Mouse (Mus musculus): ENCODE results near the gene Zbtb8os. TPM values are rescaled to one million over a fixed set of nuclear protein-coding genes. Genes with fewer than 3 reads are reported as not detected.
A peak's percentile ranks its signal among the peaks of the same experiment; 100 is the strongest.

Zbtb8os gene
- total RNA-seq, 2 experiments from 2014 or later: 31.8 to 32.3 TPM

DNA sequence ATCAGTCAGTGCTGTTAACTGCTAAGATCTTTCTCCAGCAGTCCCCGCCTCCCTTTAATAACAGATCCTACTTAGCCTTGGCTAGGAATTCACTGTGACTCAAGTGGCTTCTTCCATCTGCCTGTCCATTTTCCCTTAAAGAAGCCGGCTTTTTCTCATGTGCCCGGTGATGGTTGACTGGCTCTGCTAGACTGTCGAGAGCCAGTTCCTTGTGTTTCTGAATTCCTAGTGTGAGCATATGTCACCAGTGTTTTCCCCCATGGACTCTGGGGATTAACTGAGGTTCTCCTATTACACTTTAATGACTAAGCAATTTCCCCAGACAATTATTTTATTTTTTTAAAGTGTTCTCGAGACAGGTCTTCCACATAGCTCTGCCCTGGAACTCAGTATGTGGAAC lies 32.1 kb upstream of the Zbtb8os start:
- Histone ChIP-seq H3K27ac (no peak overlapping the region), H3K4me3 (no peak overlapping the region)
- DNase-seq (ENCODE audit: low spot score in 2 of 2): no peak
- TF ChIP-seq CTCF (conservative IDR thresholded peaks at IDR 0.05): no peak

- Histone ChIP-seq H3K4me3 (no peak overlapping the region), H3K27ac (no peak overlapping the region)
- DNase-seq (ENCODE audit: low spot score in 2 of 2): no peak
- no peak for TF ChIP-seq CTCF (conservative IDR thresholded peaks at IDR 0.05)
These were observed 31.7 kb upstream of the Zbtb8os start for GRCm38 (mm10) chr4:129303816-129304215.

GRCm38 (mm10) chr4:129304306-129304705 lies 31.2 kb upstream of the Zbtb8os start:
- H3K4me3 ChIP-seq: no peak overlapping the region
- DNase-seq (ENCODE audit: low spot score in 2 of 2): no peak
- no peak overlapping the region for H3K27ac ChIP-seq
- TF ChIP-seq CTCF (conservative IDR thresholded peaks at IDR 0.05): no peak

DNA sequence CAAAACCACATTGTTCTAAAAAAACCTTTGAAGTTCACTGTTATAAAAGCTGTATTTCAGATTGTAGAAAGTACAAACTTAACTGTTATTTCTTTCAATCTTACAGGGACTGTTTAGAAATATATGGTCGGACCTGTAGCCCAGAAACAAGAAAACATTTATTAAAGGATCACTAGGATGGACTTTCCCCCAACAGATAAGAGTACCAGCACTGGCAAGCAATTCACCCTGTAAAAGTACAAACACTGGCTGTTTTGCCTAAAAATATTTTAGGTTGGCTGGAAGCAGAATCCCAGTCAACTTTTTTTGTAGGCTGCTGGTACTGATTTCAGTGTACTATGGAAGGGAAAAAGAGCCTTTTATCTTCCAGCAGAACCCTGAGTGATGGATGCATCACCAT lies 27.6 kb upstream of the Zbtb8os start:
- DNase-seq (ENCODE audit: low spot score in 2 of 2): no peak
- Histone ChIP-seq H3K4me3 (no peak overlapping the region), H3K27ac (no peak overlapping the region)
- no peak for TF ChIP-seq CTCF (conservative IDR thresholded peaks at IDR 0.05)

DNA sequence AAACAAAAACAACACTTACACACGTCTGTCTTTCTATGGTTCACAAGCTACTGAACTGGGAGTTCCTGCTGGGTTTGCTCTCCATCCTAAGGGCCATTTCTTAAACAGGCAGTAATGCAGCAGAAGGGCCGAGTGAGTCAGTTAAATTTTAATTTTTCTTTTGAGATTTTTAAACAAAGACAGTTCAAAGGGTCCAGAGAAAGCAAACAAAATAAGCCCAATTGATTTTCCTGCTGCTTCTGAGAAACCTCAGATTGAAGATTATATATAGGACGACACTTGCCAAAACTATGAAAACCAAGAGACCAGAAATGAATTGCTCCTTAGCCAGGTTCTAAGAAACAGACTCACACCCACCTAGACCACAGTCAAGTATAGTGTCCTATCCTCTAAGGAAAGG lies 21.6 kb upstream of the Zbtb8os start:
- no peak overlapping the region for H3K27ac ChIP-seq
- no peak for DNase-seq (ENCODE audit: low spot score in 2 of 2)
- TF ChIP-seq CTCF (conservative IDR thresholded peaks at IDR 0.05): no peak
- no peak overlapping the region for H3K4me3 ChIP-seq

DNA sequence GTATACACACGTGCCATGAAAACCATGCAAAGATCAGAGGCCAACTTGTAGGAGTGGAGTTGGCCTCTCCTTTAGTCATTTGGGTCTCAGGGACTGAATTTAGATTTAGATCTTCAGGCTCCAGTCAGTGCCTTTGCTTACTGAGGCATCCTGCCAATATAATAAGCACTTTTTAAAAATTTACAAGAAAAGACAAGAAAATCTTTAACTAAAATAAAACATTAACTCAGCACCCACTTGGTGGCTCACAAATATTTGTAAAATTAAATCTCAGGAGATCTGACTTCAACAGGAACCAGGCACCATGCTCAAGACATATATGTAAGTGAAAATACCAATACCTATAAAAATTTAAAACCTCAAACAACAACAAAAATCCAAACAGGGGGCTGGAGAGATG lies 14.6 kb upstream of the Zbtb8os start:
- Histone ChIP-seq H3K27ac (no peak overlapping the region), H3K4me3 (no peak overlapping the region)
- no peak for TF ChIP-seq CTCF (conservative IDR thresholded peaks at IDR 0.05)
- no peak for DNase-seq (ENCODE audit: low spot score in 2 of 2)

- no peak overlapping the region for H3K4me3 ChIP-seq
- no peak overlapping the region for H3K27ac ChIP-seq
- DNase-seq (ENCODE audit: low spot score in 2 of 2): no peak
- no peak for TF ChIP-seq CTCF (conservative IDR thresholded peaks at IDR 0.05)
These were observed 13.5 kb upstream of the Zbtb8os start for GRCm38 (mm10) chr4:129322042-129322441.

- no peak overlapping the region for H3K4me3 ChIP-seq
- TF ChIP-seq CTCF (conservative IDR thresholded peaks at IDR 0.05): no peak
- DNase-seq (ENCODE audit: low spot score in 2 of 2): no peak
- no peak overlapping the region for H3K27ac ChIP-seq
These were observed 12.0 kb upstream of the Zbtb8os start for GRCm38 (mm10) chr4:129323491-129323890.

DNA sequence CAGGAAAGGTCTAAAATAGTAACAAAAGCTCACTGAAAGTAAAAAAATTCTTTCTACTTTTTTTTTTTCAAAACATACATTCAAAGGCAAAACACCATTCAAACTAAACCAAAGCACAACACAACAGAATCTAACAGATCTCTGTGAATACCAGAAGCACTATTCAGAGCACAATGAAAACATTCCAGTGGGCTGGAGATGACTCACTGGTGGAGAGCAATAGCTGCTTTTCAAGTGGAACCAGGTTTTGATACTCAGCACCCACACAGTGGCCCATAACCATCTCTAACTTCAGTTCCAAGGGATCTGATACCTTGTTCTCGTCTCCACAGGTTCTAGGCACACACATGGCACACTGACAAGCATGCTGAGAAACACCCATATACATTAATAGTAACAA lies 10.7 kb upstream of the Zbtb8os start:
- Histone ChIP-seq H3K4me3 (no peak overlapping the region), H3K27ac (peak overlapping the region; percentile 58; the same call in 1 of the 2 replicates)
- no peak for TF ChIP-seq CTCF (conservative IDR thresholded peaks at IDR 0.05)
- DNase-seq (ENCODE audit: low spot score in 2 of 2): peak in 1 of 2 experiments; percentile 23

DNA sequence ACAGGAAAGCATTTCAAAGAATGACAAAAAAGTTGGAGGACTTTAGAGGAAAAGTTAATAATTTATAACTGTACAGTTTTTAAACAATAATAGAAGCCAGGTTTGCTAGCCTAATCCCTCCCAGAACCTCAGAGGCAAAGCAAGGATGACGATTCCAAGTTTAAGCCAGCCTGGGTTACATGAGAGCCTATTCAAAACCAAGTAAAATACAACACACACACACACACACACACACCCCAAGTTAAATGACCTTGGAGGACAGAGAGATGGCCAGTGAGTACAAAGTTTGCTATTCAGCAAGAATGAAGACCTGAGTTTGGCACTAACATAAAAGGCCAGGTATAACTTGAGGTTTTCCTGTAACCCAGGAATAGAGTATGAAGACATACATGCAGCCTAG lies 9.3 kb upstream of the Zbtb8os start:
- DNase-seq (ENCODE audit: low spot score in 2 of 2): no peak
- no peak for TF ChIP-seq CTCF (conservative IDR thresholded peaks at IDR 0.05)
- Histone ChIP-seq H3K4me3 (no peak overlapping the region), H3K27ac (no peak overlapping the region)

- no peak; the same call in 1 of the 2 replicates for TF ChIP-seq CTCF (conservative IDR thresholded peaks at IDR 0.05)
- peak overlapping the region; percentile 98; the same call in 1 of the 2 replicates for H3K4me3 ChIP-seq
- DNase-seq (ENCODE audit: low spot score in 2 of 2): no peak
- H3K27ac ChIP-seq: no peak overlapping the region
These were observed 2.6 kb upstream of the Zbtb8os start for GRCm38 (mm10) chr4:129332846-129333245.

DNA sequence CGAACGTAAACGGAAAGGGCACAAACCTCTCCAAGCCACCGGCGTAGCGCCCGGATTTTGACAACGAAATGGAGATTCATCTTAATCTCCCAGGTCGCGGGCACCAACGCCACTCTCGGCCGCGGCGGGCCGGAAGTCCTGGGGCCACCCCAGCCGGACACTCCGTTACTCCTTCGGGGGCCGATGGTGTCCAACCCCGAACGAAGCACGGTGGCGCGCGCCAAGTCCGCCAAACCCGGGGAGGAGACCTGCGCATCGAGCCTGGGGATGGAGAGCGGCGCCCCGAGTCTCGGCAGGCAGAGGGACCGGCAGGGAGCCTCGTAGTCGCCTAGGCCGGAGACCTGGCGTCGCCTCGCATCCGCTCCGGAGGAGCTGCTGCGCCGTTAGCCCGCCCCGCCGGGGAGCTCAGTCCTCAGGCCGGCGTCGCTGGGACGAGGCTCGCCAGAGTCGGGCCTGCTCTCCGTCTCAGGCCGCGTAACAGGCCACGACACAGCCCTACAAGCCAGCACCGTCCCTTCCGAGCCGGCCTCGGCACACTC lies 749 bp upstream of the Zbtb8os start:
- no peak for TF ChIP-seq CTCF (conservative IDR thresholded peaks at IDR 0.05)
- H3K27ac ChIP-seq: peak overlapping the region; percentile 96
- H3K4me3 ChIP-seq: peak overlapping the region; percentile 98
- DNase-seq (ENCODE audit: low spot score in 2 of 2): no peak

DNA sequence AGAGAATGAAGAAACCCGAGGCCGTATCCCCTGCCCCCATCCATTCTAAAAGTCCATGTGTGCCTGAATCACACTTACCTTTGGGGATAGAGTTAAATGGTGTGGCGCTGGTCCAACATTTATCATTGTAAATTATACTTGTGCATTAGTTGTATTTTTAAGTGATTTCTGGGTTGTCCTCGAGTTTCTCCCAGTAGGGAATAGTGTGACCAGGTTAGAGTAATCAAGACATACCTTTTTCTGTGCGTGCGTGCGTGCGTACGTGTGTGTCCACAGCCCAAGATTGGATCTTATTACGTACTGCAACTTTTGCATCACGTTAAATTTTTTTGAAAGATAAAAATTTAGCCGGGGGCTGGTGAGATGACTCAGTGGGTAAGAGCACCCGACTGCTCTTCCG lies 796 bp downstream of the Zbtb8os start:
- peak overlapping the region; percentile 88 for H3K4me3 ChIP-seq
- DNase-seq (ENCODE audit: low spot score in 2 of 2): no peak
- no peak for TF ChIP-seq CTCF (conservative IDR thresholded peaks at IDR 0.05)
- H3K27ac ChIP-seq: peak overlapping the region; percentile 99

DNA sequence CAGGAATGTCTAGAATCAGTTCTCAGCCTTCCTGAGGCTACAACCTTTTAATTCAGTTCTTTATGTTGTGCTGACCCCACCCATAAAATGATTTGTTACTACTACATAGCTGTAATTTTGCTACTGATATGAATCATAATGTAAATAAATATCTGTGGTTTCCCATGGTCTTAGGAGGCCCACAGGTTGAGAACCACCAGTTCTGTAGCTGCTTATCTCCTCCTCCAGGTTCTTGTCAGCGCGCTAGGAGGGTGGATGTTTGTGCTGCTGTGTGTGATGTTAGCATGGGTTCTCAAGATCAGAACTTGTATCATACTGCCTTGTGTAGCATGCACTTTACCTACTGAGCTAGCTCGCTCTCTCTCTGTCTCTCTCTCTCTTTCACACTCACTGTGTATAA lies 4.2 kb downstream of the Zbtb8os start:
- DNase-seq (ENCODE audit: low spot score in 2 of 2): no peak
- H3K4me3 ChIP-seq: no peak overlapping the region
- no peak for TF ChIP-seq CTCF (conservative IDR thresholded peaks at IDR 0.05)
- H3K27ac ChIP-seq: no peak overlapping the region

DNA sequence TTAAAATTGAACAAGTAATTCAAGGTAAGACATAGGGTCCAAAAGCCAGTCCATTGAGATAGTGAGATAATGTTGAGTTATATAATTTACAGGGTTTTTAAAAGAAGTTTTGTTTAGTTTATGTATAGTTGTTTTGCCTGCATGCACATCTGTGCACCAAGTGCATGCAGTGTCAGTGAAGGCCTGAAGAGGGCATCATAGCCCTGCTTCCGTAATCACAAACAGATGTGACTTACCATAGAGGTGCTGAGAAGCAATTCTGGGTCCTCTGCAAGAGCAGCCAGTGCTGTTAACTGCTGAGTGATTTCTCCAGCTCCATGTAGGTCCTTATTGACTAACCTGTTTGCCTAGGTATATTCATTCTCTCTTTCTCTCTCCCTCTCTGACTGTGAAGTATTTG lies 6.4 kb downstream of the Zbtb8os start:
- TF ChIP-seq CTCF (conservative IDR thresholded peaks at IDR 0.05): peak; percentile 56
- Histone ChIP-seq H3K4me3 (no peak overlapping the region), H3K27ac (no peak overlapping the region)
- DNase-seq (ENCODE audit: low spot score in 2 of 2): no peak

Measured in layer of hippocampus, adult 2 months (tissue).